Mouse (Mus musculus) erythroid progenitor cell, adult 5-6 weeks (primary cell): ENCODE data around the gene Nfkbib. TPM values are rescaled to one million over a fixed set of nuclear protein-coding genes. Genes with fewer than 3 reads are reported as not detected.

ENCODE experiments used
- ATAC-seq: replicated peaks from 2 replicates; pipeline ENCODE4 v1.8.0; 2016; ENCODE audit warnings: moderate number of reproducible peaks, mild to moderate bottlenecking, moderate TSS enrichment, inconsistent platforms; ENCODE audit not compliant: poor library complexity, low FRiP score, severe bottlenecking
- total RNA-seq, 2 experiments: library from RNA; stranded (forward) in 1 of 2; stranded (reverse) in 1 of 2; fragments of 150-400 nt in 1 of 2; fragments of 186-747, 209-891 nt in 1 of 2; gene quantifications; 2 replicates each; pipeline versions ENCODE4 v1.2.3 to v1.2.4; 2015 to 2017; ENCODE audit warnings: low replicate concordance in 2 of 2

Nfkbib gene
- total RNA-seq, 2 experiments from 2014 or later = 4.8 to 12.2 TPM

DNA sequence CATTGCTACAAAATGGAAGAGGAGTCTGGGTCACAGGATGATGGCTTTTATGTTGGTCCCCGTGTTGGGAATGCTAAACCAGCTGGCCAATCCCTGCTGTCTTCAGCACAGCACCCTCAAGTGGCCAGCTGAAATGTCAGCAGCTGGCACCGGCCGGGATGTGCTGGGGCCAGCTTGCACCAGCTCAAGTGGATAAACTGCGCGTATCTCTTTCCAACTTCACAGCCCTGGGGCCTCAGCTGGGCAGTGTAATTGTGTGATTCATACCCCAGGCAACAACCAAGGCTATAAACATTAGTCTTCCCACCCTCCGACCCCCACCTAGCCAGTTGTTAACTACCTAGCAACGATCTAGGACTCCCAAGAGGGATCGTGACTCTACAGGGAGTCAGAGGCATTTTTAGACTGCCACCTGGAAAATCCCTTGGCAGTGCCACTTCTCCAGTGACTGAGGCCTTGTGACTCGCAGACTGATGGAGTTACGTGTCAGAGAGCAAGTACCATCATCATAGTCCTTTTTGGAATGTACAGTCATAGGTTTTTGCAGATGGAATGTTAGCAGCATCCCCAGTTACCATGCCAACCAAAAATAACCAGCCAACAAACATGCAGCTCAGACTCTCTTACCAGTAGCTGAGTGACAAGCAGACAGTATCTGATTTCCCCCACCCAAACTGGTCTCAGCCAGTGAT lies 39.5 kb downstream of the Nfkbib start:
- no peak for ATAC-seq

DNA sequence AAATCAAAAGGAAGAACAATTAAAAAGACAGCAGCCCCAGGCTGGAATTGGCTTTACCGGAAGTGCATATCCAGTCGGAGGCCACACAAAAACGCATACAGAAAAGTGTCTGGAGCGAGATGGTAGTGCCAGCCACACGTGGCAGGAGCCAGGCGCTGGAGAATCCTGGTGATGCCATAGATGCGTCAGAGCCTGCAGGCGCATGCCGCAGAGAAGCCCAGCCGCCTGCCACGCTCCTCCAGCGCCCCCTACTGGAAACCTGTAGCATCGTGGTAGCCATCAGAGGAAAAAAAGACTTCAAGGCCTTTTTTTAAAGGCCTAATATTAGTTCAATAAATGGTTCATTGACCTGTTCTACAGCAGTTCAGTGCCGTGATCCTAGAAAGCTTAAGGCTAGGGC lies 40.7 kb downstream of the Nfkbib start:
- ATAC-seq = no peak

DNA sequence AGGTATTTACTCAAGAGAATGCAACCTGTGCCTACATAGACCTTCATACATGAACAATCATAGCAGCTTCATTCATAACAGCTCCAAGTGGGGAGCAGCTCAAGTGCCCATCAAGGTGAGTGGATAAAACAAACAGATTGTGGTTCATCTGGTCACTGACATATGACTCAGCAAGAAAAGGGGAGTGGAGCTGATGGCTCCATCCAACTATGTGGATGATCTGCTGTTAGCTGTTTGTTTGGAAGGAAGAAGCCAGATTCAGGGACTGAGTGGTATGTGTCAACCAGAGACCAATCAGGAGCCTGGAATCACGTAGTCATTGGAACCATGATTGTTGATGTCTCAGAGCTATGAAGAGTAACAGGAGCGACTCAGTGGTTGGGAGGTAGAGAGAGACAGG lies 42.7 kb downstream of the Nfkbib start:
- no peak for ATAC-seq

DNA sequence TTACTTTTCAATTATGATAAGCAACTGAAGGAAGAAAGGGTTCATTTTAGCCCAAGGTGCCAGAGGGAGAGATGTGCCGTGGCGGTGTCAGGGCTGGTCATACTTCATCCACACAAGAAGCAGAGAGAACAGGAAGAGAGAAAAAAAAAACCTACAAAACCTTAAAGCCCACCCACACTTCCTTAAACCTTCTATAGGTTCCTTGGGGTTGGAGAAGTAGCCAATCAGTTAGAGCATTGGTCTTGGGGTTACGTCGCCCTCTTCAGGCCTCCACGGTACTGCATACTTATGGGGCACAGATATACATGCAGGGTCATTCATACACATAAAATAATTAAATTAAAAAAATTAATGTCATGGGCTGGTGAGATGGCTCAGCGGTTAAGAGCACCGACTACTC lies 45.2 kb downstream of the Nfkbib start:
- no peak for ATAC-seq

DNA sequence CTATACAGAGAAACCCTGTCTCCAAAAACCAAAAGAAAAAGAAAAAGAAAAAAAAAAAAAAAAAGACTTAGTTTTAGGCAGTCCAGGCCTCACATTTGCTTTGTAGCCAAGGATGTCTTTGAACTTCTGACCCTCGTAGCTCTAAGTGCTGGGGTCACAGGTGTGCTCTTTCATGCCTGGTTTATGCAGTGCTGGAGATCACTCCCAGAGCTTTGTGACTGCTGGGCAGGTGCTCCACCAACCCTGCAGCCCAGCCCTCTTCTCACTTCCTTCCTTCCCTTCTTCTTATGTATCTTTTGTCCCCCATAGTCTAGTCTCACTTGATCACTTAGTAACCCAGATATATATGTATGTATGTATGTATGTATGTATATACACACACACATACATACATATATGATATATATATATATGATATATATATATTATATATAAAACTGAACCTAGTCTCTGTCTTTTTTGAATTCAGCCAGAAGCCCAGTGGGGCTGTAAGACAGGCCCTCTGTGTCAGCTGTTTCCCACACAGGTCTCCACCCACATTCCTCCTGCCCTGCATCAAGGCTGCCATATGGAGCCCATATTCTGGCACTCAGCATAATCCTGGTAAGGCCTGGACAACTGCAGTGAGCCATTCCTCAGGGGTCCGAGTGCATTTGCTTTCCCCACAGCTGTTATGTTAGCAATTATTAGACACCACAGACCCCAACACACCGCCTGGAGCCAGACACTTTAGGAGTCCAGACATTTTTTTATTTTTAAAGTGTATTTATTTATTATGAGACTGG lies 46.4 kb downstream of the Nfkbib start:
- no peak for ATAC-seq

DNA sequence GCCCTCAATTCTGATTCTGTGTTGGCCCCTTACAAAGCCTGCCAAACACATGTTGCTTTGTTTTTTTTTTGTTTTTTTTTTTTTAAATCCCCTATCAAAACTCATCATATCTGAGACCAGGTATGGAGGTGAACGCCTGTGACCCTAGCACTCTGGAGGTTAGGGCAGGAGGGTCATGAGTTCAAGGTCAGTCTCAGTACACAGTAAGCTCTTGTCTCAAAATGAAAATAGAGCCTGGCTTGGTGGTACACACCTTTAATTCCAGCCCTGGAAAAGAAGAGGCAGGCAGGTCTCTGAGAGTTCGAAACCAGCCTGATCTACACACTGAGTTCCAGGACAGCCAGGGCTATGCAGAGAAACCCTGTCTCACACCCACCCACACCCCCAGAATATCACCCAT lies 47.7 kb downstream of the Nfkbib start:
- ATAC-seq = no peak

DNA sequence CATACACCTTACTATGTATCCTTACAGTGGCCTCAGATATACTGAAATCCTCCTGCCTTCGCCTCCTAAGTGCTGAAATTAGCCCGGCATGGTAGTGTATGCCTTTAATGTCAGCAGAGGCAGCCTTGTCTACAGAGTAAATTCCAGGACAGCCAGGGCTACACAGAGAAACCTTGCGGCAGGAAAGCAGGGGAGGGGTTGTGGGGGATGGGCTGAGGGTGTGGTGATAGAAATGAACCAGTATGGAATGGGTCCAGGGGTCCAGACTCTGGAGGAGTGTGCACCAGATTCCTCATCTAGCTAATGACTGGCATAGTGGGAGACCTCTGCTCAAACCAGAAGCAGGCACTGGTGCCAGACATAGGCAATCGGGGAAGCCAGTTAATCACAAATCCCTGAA lies 48.2 kb downstream of the Nfkbib start:
- no peak for ATAC-seq

DNA sequence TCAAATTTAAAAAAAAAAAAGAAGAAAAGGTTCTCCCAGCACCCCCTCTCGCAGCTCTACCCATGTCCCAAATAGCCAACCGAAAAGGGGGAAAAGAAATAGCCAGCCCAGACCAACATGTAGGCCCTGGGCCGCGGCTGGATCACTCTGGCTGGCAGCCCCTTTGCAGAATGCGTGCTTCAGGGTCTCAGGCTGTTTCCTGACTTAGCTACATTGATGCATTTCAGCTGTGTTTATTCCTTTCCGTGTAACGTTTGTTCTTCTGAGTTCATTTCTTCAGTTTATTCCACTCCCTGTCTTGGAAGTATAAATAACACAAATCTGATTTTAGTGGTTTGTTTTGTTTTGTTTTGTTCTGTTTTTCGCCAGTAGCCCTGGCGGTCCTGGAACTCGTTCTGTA lies 49.6 kb downstream of the Nfkbib start:
- no peak for ATAC-seq

DNA sequence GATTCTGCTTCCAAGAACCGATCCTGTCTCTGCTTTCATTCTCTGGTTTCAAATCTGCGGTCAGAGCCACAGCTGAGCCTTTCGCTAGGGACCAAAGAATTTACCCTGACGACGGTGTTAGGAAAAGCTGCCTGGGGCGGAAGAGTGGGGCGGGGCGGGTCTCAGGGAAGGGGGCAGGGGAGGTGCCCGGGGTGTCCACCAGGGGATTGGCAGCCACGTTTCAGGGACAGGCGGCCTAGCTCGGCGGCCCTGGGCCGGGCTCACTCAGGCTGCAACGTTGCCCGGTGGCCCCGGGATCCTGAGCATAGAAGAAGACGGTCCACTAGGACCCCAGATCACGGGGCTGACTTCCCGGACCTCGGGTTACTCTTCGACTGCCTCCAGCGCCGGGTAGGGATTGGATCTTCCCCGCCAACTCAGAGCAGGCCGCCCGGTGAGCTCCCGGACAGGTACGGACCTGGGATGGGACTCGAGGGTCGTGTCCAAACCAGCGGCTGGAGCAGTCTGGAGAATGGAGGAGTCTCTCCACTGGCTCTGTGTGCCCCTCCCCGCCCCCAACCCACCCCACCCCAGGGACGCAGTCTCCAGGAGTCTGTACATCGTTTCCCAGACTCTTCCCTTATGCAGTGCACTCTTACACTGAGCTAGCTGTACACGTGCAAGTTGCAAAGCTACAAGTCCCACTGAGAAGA lies 50.6 kb downstream of the Nfkbib start, which contains the start of gene Fbxo17:
Gene Fbxo17 (plus strand): TSS at position 215 of the 692 bp plus-strand sequence.
- ATAC-seq = no peak

DNA sequence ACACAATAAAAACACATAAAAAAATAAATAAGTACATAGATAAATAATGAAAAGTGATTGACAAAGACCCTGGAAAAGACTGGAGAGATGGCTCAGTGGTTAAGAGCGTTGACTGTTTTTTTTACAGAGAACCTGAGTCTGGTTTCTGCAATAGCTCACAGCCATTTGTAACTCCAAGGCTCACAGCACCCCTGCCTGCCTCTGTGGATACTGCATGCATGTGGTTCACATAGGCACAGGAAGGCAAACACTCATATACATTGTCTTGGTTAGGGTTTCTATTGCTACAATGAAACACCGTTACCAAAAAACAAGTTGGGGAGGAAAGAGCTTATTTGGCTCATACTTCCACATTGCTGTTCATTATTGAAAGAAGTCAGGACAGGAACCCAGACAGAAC lies 51.7 kb downstream of the Nfkbib start:
- no peak for ATAC-seq

DNA sequence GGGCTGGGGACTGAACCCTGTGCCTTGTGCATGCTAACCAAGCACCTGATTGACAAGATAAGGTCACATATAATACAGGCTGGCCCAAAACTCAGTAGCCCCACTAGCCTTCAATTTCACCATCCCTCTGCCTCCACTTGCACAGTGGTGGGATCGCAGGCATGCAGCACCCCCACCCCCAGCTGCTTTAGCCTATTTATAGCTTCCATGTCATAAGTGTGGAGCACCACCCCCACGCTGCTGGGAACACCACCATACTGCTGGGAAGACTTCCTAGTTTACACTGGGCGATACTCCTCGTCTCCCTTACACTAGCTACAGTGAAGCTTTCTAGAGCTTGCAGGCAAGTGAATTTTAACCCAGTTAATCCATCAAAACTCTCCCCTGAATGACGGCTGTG lies 52.6 kb downstream of the Nfkbib start:
- no peak for ATAC-seq

DNA sequence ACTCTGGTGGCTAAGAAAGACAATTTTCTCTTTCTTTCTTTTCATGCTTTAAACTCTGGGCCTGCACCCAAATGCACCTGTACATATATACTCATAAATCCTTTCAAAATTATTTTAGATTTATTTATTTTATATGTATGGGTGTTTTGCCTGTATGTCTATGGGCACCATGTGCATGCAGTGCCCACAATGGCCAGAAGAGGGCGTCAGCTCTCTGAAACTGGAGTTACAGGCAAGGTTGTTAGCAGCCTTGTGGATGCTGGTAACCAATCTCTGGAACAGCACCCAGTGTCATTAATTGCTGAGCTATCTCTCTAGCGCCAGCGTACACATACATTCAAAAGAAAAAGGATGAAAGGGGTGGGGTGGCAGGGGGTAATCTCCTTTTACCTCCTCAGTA lies 56.4 kb downstream of the Nfkbib start:
- ATAC-seq = no peak

DNA sequence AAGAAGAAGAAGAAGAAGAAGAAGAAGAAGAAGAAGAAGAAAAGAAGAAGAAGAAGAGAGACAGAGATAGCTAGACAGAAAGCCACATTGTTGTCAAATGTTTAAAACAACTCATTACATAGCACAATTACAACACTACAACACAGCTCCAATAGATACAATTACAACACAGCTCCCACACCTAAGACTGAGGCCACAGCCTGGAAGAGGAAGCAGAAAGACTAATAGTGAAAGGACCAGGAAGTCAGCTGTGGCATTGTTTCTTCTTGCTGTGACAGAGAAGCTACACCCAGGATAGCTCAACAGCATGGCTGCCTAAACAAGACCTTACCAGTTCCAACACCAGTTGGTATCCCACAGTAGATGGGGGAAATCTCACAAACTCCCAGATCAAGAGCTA lies 57.9 kb downstream of the Nfkbib start:
- no peak for ATAC-seq

Other genes with a start within 250 kb of the Nfkbib start
- gene Ifnl3, start 244.7 kb downstream of the Nfkbib start, total RNA-seq (2015; ENCODE audit: low replicate concordance) = not detected in 2 replicates
- not detected in 2 replicates for gene Ifnl3, start 244.7 kb downstream of the Nfkbib start, total RNA-seq (2017; ENCODE audit: low replicate concordance)
- not detected in 2 replicates for gene Sycn, start 226.6 kb downstream of the Nfkbib start, total RNA-seq (2015; ENCODE audit: low replicate concordance)
- not detected in 2 replicates for gene Sycn, start 226.6 kb downstream of the Nfkbib start, total RNA-seq (2017; ENCODE audit: low replicate concordance)
- not detected in 2 replicates for gene Nccrp1, start 220.3 kb downstream of the Nfkbib start, total RNA-seq (2015; ENCODE audit: low replicate concordance)
- not detected in 2 replicates for gene Nccrp1, start 220.3 kb downstream of the Nfkbib start, total RNA-seq (2017; ENCODE audit: low replicate concordance)
- 15.9 and 29.6 TPM in 2 replicates for gene Samd4b, start 169.4 kb downstream of the Nfkbib start, total RNA-seq (2015; ENCODE audit: low replicate concordance)
- gene Samd4b, start 169.4 kb downstream of the Nfkbib start, total RNA-seq (2017; ENCODE audit: low replicate concordance) = 8.0 and 20.2 TPM in 2 replicates
- 7.6 and 9.6 TPM in 2 replicates for gene Pak4, start 169.3 kb downstream of the Nfkbib start, total RNA-seq (2015; ENCODE audit: low replicate concordance)
- gene Pak4, start 169.3 kb downstream of the Nfkbib start, total RNA-seq (2017; ENCODE audit: low replicate concordance) = 2.1 and 5.9 TPM in 2 replicates
- not detected in 2 replicates for gene Acp7, start 136.2 kb downstream of the Nfkbib start, total RNA-seq (2015; ENCODE audit: low replicate concordance)
- gene Acp7, start 136.2 kb downstream of the Nfkbib start, total RNA-seq (2017; ENCODE audit: low replicate concordance) = not detected in 2 replicates
- not detected in 2 replicates for gene Fbxo27, start 74.7 kb downstream of the Nfkbib start, total RNA-seq (2015; ENCODE audit: low replicate concordance)
- 1.4 TPM in 1 of 2 replicates, not detected in the other for gene Fbxo27, start 74.7 kb downstream of the Nfkbib start, total RNA-seq (2017; ENCODE audit: low replicate concordance)
- gene Fbxo17, start 50.7 kb downstream of the Nfkbib start, total RNA-seq (2015; ENCODE audit: low replicate concordance) = 2.5 TPM in 1 of 2 replicates, not detected in the other
- 1.3 TPM in 1 of 2 replicates, not detected in the other for gene Fbxo17, start 50.7 kb downstream of the Nfkbib start, total RNA-seq (2017; ENCODE audit: low replicate concordance)
- gene Mrps12, start 25.7 kb downstream of the Nfkbib start, total RNA-seq (2015; ENCODE audit: low replicate concordance) = 12.6 and 27.2 TPM in 2 replicates
- gene Mrps12, start 25.7 kb downstream of the Nfkbib start, total RNA-seq (2017; ENCODE audit: low replicate concordance) = 16.2 and 17.5 TPM in 2 replicates
- gene Sars2, start 25.5 kb downstream of the Nfkbib start, total RNA-seq (2015; ENCODE audit: low replicate concordance) = 1.3 and 6.1 TPM in 2 replicates
- gene Sars2, start 25.5 kb downstream of the Nfkbib start, total RNA-seq (2017; ENCODE audit: low replicate concordance) = 0.39 and 4.4 TPM in 2 replicates
- not detected in 2 replicates for gene Ccer2, start 11.3 kb downstream of the Nfkbib start, total RNA-seq (2015; ENCODE audit: low replicate concordance)
- not detected in 2 replicates for gene Ccer2, start 11.3 kb downstream of the Nfkbib start, total RNA-seq (2017; ENCODE audit: low replicate concordance)
- 38.9 and 40.2 TPM in 2 replicates for gene Sirt2, start 777 bp downstream of the Nfkbib start, total RNA-seq (2015; ENCODE audit: low replicate concordance)
- gene Sirt2, start 777 bp downstream of the Nfkbib start, total RNA-seq (2017; ENCODE audit: low replicate concordance) = 3.6 and 14.5 TPM in 2 replicates
- gene Rinl, start 21.5 kb upstream of the Nfkbib start, total RNA-seq (2015; ENCODE audit: low replicate concordance) = 4.3 and 8.8 TPM in 2 replicates
- 5.4 and 19.4 TPM in 2 replicates for gene Rinl, start 21.5 kb upstream of the Nfkbib start, total RNA-seq (2017; ENCODE audit: low replicate concordance)
- gene Hnrnpl, start 41.0 kb upstream of the Nfkbib start, total RNA-seq (2015; ENCODE audit: low replicate concordance) = 215 and 258 TPM in 2 replicates
- gene Hnrnpl, start 41.0 kb upstream of the Nfkbib start, total RNA-seq (2017; ENCODE audit: low replicate concordance) = 202 and 252 TPM in 2 replicates
- gene Ech1, start 57.7 kb upstream of the Nfkbib start, total RNA-seq (2015; ENCODE audit: low replicate concordance) = 34.2 and 61.2 TPM in 2 replicates
- gene Ech1, start 57.7 kb upstream of the Nfkbib start, total RNA-seq (2017; ENCODE audit: low replicate concordance) = 10.6 and 14.1 TPM in 2 replicates
- not detected in 2 replicates for gene Lgals4, start 66.3 kb upstream of the Nfkbib start, total RNA-seq (2015; ENCODE audit: low replicate concordance)
- 0.91 and 1.5 TPM in 2 replicates for gene Lgals4, start 66.3 kb upstream of the Nfkbib start, total RNA-seq (2017; ENCODE audit: low replicate concordance)
- not detected in 2 replicates for gene Lgals7, start 96.3 kb upstream of the Nfkbib start, total RNA-seq (2015; ENCODE audit: low replicate concordance)
- not detected in 2 replicates for gene Lgals7, start 96.3 kb upstream of the Nfkbib start, total RNA-seq (2017; ENCODE audit: low replicate concordance)
- gene Capn12, start 113.9 kb upstream of the Nfkbib start, total RNA-seq (2015; ENCODE audit: low replicate concordance) = not detected in 2 replicates
- 1.2 TPM in 1 of 2 replicates, not detected in the other for gene Capn12, start 113.9 kb upstream of the Nfkbib start, total RNA-seq (2017; ENCODE audit: low replicate concordance)
- 170 and 189 TPM in 2 replicates for gene Actn4, start 194.8 kb upstream of the Nfkbib start, total RNA-seq (2015; ENCODE audit: low replicate concordance)
- 173 and 197 TPM in 2 replicates for gene Actn4, start 194.8 kb upstream of the Nfkbib start, total RNA-seq (2017; ENCODE audit: low replicate concordance)
- 83.8 and 161 TPM in 2 replicates for gene Eif3k, start 214.4 kb upstream of the Nfkbib start, total RNA-seq (2015; ENCODE audit: low replicate concordance)
- gene Eif3k, start 214.4 kb upstream of the Nfkbib start, total RNA-seq (2017; ENCODE audit: low replicate concordance) = 81.5 and 115 TPM in 2 replicates
- gene Map4k1, start 214.5 kb upstream of the Nfkbib start, total RNA-seq (2015; ENCODE audit: low replicate concordance) = 13.0 and 23.1 TPM in 2 replicates
- 7.3 and 7.9 TPM in 2 replicates for gene Map4k1, start 214.5 kb upstream of the Nfkbib start, total RNA-seq (2017; ENCODE audit: low replicate concordance)